15 mouse cellular contexts compared by ENCODE assay signal in the genomic region with DNA sequence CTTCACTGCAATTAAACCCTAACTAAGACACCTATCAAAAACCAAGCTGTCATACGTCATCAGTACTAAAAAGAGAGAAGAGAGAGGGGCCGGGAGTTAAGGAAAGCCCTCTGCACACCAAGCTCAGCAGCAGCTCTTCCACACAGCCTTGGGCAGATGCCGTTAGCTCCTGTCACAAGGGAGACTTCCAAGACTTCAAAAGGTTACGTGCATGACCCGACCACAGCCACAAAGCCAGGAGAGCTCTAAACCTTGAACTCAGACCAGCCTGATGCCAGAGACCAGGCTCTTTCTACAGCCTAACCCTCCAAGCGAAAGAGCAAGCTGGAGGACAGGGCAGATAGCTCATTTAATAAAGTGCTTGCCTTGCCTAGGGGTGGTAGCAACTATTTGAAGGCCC. TPM values are rescaled to one million over a fixed set of nuclear protein-coding genes. Genes with fewer than 3 reads are reported as not detected.
A peak's percentile ranks its signal among the peaks of the same experiment; 100 is the strongest.
DNase-seq lines count a peak whose midpoint lies in the region.
"Had no signal": no experiment of that assay in that cellular context is flagged by ENCODE, and none has a peak within 500 bp of the region (broad histone marks: within the 10 kb centered on the region; RNA-seq: fewer than 3 reads in every experiment).

No protein-coding gene starts in this region.

- DNase-seq in adrenal gland, adult 2 months = peak; percentile 22
- DNase-seq in adrenal gland, postnatal 4 days (ENCODE audit: low spot score in 2 of 2) = no peak
- peak; percentile 61 for DNase-seq in heart, adult 11 months
- DNase-seq in heart, adult 8-10 months (ENCODE audit: low spot score) = no peak
- no peak for DNase-seq in layer of hippocampus, adult 18-20 months (ENCODE audit: low spot score in 2 of 2)
- DNase-seq: adrenal gland, postnatal 10 days; adrenal gland, postnatal 36 days; cerebellum, adult 11 months; cerebellum, adult 18-20 months; cerebellum, adult 8-10 months; cerebellum, adult 9-11 months; cerebellum, postnatal 14 days; cerebellum, postnatal 36 days; embryo, embryonic 11 days had no signal

RNA-seq across cellular contexts. Expression of gene Lpar1, which starts 46.2 kb away (rescaled TPM):
- total RNA-seq in adrenal gland, adult 2 months (2021) = 10 to 100 TPM; 14.6 to 24.4 TPM
- 10.4 and 21.7 TPM in 2 replicates for polyA plus RNA-seq in adrenal gland, adult 2 months (2012; rRNA removed)
- total RNA-seq in adrenal gland, postnatal 4 days (2021) = 10 to 100 TPM; 28.3 to 35.9 TPM
- total RNA-seq in heart, adult 8-10 months (2022) = 1 to 10 TPM; 5.8 to 8.2 (median 7.0) TPM
- 10 to 100 TPM; 18.0 to 21.2 TPM for total RNA-seq in layer of hippocampus, adult 18-20 months (2021)
- total RNA-seq: MEL had no signal

Comparison
In these comparisons a context has a peak if more than half of its experiments do, and no peak if none do; other contexts are left out.
1. DNase-seq: peak in adrenal gland, adult 2 months (single experiment) and heart, adult 11 months (single experiment); none in adrenal gland, postnatal 4 days (0 of 2), heart, adult 8-10 months (single experiment) and layer of hippocampus, adult 18-20 months (0 of 2).